Mouse (Mus musculus): ENCODE results near the gene Tead1.
A peak's percentile ranks its signal among the peaks of the same experiment; 100 is the strongest.

Tead1 gene

DNA sequence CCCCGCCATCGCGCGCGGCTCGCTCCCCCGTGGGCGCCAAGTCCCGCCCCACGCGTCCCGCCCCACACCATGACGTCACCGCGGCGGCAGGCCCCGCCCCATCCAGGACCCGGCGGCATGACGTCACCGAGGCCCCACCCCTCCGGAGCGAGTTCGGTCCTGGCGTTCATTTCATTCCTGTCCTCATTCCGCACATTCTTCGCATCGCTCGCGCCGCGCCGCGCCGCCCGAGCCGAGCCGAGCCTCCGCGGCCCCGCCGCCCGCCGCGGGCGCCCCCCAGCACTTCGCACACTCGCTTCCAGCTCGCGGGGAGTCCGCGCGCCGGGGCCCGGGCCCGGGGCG, at the start of gene Tead1:
Tead1 (plus strand) TSS at position 148 of the 342 bp plus-strand sequence.
- DNase-seq (ENCODE audit: low read depth, low spot score): peak; percentile 92

DNA sequence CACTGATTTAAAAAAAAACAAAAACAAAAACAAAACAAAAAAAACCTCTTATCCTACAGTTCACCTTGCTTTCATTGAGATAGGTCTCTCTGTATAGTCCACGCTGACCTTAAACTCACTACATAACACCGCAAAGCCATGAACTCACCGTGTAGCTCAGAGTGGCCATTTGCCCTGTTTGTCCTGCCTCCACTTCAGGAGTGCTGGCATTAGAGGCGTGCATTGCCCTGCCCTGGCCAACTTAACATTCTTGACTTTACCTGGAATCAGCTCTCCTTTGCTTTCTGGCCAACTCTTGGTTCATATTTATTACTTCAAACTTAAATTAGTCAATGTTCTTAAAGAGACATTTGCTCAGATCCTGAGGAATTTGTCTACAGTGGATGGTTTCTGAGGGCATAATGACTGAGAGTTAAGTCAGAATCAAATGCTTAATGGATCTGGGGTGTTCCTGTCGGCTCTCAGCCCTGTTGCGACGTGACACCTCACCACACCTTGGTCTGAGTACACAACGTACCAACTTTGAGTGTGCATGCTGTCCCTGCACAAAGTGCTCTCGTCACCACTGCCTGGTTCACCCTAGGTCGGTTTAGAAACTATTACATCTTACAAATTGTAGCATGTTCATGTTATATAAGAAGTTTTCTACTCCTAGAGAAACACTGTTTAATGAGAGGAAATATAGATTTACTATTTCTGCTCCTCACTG, 44.5 kb upstream of the Tead1 start:
- no peak for DNase-seq (ENCODE audit: low read depth, low spot score)

DNA sequence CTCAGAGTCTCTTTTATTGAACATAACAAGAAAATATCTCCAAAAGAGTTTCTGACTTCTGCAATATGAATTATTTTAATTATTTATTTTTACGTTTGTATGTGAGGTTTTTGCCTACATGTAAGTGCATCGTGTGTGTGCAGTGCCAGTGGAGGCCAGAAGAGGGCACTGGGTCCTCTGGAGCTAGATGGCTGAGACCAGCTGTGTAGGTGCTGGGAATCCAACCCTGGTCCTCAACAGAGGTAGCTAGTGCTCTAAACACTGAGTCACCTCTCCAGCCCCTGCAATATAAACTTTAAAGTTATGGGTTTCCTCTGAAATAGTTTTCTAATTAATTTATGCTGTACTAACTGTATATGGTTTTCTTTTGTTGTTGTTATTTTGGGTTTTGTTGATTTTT, 43.2 kb upstream of the Tead1 start:
- peak; percentile 37 for DNase-seq (ENCODE audit: low read depth, low spot score)

DNA sequence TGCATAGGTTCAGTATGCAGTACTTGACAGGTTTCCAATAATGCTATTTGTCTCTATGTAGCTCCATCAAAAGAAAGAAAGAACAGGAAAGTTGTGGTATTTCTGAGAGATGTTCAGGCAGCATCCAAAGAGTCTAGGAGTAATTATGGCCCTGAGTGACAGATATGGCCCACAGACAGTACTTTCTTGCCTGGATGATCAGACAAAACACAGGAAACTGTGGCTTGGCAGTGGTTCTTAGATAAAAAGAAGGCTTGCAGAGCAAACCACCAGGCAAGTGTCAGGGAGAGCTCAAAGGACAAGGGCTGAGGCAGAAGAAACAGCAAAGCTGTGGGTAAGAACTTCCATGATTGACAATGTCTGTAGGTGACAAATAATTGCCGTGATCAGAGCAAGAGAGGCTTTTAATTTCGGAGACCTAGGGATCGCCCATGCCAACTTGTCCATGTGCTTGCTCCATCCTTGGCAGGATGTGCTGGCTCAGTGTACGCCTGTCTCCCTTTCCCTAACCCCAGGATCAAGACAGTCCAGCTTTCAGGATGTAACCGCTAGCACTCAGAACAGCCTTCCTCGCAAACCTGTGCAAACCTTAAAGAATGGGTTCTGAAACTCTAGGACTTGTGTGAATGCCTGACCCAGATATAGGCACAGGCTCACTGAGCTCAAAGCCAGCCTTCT, 35.1 kb upstream of the Tead1 start:
- no peak for DNase-seq (ENCODE audit: low read depth, low spot score)

DNA sequence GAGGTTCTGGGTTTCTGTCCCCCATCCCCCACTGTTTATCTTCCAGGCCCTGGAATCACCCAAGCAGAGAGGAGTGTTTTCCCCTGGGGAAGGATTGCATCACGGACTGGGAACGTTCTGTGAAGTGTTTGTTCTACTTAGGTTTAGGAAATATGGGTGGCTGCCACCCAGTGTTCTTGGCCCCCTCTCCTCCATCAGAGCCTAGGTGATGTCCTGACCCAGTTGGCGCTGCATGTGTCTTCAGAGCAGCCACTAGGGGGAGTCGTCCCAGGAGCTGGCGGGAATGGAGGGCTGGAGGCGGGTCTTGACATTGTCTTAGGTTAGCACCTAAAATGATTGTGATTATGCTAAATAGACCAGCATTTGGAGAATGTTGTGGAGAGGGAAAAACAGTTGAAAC, 34.4 kb upstream of the Tead1 start:
- DNase-seq (ENCODE audit: low read depth, low spot score): peak; percentile 49

DNA sequence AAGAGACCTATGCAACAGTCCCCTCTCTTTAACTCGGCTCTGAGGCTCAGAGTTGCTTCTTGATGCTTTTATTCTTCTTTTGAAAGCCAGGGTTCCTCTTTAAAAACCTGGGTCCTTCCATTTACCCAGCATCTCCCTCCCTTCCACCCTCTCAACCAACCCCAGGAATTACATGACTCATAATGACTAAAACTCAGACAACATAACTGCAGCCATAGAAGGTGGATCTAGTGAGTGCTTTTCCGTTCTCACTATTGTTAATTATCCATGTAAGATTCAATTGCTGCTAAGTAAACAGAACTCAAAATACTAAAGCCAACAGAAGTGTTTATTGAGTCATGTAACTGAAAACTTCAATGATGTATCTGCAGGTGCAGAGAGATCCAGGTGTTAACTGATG, 33.4 kb upstream of the Tead1 start:
- DNase-seq (ENCODE audit: low read depth, low spot score): no peak

DNA sequence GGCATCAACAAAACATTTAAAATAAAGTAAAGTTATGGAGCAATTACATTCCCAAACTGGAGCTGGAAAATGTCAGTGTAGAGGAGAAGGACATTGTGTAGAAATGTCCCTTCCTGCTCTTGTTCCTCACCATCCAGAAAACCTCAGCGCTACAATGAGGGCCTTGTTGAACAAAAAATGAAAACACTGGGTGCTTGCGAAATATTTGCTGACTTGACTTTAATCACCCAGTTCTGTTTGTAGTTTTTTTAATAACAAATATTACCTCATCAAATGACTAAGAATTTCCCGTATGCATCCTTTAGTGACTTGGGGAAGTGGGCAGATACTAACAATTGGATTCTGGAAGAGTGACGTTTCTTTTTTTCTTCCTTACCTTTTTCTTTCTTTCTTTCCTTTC, 31.7 kb upstream of the Tead1 start:
- DNase-seq (ENCODE audit: low read depth, low spot score): no peak

DNA sequence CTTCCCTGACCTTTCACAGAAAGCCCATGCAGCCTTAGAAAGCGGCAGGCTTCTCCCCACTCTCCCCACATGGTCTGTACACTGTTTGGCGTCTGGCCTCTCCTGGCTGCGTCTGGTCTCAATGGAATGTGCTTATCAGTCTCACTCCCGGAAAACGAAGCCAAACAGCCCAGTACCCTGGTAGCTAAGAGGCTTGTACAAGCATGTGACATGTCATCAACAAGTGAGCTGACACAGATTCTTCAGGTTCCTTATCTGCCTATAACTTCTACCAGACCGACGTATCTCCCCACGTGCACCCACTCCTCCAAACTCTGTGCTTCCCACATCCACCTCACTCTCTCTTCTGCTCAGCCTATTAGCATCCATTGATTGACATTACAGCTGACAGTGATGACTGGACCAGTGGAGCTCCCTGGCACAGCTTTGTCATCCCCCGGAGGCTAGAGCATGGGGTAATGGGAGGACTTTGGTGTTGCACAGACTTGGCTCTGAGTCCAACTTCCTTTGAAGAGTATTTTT, 22.9 kb upstream of the Tead1 start:
- DNase-seq (ENCODE audit: low read depth, low spot score): no peak

DNA sequence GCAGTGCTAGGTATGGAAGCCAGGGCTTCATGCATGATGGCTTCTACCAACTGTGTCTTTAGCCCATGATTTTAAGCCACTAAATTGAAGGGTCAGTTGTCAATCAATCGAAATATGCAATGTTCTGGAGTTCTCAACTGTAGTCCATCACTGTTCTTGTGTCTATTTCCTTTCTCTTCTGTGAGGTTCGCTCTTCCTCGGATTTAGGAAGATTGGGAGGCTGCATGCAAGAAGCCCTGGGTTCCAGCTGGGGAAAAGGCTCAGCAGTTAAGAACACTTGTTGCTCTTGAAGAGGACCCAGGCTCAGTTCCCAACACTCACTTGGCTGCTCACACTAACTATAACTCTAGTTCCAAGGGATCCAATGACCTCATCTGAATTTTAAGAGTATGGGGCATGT, 20.2 kb upstream of the Tead1 start:
- DNase-seq (ENCODE audit: low read depth, low spot score): no peak

DNA sequence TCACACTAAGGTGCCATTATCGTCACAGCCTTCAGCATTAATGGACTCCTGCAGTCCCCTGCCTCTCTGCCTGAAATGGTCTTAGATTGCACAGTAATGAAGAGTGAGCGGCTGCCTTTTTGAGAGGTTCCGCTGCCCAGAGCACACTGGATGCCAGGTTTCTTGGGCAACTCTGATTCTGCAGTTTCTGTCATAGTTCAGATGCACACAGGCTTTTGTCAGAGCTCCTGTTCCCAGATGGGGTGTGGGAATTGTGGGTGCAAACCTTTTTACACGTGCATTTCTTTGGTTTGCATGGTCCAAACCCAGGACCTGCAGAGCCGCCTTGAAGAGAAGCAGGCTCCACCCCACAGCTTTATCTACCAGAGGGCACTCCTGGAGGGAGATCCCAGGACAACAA, 19.3 kb upstream of the Tead1 start:
- no peak for DNase-seq (ENCODE audit: low read depth, low spot score)

DNA sequence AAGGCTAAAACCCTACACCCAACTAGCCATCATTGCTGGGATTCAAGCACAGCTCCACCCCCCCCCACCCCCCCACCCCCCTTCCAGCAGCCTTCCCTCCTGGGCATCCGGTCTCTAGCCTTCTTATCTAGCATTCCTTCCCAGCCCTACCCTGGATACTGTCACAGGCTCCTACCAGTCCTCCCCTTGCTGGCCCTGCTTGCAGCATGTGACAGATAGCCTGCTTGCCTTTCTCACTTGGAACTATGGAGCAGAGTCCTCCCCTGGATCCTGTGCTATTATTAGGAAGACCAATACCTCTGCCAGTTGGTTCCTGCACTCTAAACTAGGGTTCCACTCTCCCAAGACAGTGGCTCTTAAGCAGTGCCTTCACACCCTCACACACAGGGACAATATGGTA, 18.8 kb upstream of the Tead1 start:
- DNase-seq (ENCODE audit: low read depth, low spot score): no peak

DNA sequence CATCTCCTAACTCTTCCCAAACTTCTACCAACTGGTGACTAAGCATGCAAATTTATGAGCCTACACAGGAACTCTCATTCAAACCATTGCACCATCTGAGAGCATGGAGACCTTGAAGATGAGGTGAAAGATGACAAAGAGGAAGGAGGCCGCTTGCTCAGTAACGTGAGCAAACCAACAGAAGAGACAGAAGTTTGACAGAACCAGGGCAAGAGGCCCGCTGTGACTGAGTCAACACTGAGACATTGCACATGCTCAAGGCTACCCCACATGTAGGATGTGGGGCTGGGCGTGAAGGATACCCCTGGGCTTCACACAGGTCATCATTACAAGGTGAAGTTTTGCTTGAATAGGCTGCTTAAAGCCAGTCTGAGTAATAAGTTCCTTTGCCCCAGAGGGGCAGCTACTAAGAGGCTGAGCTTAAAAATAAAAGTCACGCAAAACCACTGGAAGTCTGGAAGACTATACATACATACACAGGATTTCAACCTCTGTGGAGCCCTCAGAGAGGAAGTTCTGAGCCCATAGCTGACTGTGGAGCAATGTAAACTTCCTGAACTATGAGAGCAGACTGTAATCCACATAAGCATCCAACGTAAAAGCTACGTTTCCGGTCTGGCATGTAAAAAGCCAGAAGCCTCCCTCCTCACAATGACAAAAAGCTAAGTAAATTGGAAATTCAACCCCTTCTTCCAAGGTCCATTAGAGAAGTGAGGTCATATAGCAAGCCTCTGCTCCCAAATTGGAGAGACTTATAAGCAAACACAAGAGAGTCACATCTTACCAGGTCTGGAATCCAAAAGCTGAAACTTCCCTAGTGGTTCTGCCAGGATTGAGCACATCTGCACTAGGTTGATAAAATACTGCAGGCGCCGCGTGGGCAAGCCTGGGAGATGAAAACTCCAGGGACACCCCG, 16.5 kb upstream of the Tead1 start:
- no peak for DNase-seq (ENCODE audit: low read depth, low spot score)

DNA sequence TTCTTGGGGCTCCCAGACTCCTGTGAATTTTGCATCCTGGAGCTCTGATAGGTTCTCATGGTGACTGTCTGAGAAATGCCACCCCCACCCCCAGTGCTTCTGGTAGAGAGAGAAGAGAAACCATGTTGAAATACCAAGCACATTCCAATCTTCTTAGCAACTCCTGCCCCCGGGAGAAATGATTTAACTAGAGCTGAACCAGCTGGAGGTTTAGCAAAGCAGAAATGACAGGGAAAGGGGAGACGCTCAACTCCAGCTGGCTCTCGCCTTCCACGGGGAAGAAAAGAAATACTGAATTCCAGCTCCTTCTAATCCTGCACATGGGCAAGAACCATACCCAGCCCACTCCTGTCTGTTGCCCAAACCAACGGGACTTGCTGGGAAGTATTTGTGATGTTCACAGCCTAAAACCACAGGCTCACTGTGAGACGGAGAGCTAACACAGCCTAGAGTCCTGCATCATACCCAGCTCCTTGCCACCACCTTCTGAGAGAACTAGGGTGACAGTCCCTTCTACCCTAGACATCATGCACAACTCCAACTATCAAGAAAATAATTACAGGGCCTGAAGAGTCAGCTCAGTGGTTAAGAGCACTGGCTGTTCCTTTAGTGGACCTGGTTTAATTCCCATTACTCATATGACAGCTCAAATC, 15.7 kb upstream of the Tead1 start:
- no peak for DNase-seq (ENCODE audit: low read depth, low spot score)

DNA sequence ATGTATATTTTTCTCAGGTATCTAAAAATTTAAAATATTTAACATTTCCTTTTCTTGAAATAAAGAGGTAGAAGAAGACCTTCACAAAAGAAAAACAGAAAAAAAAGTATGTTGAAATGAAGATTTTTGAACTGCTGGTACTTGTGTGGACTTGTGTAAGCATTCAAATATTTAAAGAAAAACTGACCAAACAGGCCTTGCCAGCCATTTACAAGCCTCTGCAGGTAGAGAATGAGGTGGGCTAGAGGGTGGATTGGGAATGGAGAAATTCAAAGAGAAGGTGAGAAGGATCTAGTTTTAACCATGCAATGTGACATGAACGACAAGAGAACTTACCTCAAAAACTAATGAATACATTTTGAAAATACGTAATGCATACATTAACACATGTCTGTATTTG, 9.1 kb upstream of the Tead1 start:
- DNase-seq (ENCODE audit: low read depth, low spot score): no peak

DNA sequence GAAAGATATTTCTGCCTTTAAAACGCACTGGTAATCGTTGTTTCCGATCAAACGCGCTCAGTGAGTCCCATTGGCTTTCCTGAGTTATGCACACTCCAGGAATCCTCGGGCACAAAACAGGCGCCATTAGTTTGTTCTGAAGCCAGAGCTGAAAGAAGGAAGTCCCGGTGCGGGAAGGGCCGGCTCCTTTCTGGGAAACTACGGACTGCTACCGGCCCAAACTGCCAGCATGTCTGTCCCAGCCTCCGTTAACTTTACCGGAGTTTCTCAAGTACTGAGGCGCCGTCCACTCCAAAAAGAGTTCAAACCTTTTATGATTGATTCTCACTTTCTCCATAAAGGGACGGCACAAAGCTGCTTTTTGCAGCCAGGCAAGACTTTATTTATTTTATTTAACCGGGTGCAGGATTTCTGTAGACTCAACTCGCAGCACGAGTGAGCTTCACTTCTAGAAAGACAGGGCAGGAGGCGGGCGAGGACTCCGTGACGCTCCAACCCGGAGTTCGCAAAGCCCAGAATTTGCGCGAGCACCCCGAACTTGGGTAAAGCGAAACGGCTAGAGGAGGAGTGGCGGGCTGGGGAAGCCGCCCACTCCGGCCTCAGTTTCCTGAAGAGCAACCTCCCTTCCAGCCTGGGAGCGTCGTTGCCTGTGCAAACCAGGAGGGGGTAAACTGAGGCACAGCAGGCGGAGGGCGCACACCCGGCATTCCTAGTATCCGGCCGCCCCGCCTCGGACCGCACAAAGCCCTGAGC, 524 bp upstream of the Tead1 start:
- DNase-seq (ENCODE audit: low read depth, low spot score): peak; percentile 81

DNA sequence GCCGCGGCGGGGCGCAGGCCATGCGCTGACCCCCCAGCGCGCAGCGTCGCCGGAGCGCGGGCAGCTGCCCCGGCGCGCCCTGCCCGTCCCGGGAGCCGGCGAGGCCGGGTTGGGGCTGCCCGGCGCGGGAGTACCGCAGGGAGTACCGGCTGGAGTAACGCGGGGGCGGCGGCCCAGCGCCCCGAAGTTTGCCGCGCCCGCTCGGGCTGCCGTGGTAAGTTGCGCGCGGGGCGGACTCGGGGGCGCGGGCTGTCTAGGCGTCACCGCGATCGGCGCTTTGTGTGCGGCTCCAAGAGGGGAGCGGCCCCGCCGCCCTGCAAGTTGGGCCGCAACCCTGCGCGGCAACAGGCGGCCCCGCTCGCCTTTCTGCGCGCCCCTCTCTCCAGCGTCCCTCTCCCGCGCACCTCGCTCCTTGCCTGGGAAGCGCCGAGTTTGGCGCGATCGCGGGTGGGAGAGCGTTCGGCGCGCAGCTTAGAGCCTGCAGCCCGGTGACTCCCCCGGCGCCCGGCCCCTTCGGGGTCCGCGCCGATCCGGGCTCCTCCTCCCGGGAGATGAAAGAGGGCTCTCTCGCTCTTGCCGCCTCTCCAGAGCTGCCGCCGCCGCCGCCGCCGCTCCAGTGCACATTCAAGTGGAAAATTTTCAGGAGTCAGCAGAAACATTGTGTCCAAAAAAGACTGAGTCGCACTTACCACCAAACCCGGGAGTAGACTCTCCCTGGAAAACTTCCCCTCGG, 561 bp downstream of the Tead1 start:
- DNase-seq (ENCODE audit: low read depth, low spot score): peak; percentile 24

DNA sequence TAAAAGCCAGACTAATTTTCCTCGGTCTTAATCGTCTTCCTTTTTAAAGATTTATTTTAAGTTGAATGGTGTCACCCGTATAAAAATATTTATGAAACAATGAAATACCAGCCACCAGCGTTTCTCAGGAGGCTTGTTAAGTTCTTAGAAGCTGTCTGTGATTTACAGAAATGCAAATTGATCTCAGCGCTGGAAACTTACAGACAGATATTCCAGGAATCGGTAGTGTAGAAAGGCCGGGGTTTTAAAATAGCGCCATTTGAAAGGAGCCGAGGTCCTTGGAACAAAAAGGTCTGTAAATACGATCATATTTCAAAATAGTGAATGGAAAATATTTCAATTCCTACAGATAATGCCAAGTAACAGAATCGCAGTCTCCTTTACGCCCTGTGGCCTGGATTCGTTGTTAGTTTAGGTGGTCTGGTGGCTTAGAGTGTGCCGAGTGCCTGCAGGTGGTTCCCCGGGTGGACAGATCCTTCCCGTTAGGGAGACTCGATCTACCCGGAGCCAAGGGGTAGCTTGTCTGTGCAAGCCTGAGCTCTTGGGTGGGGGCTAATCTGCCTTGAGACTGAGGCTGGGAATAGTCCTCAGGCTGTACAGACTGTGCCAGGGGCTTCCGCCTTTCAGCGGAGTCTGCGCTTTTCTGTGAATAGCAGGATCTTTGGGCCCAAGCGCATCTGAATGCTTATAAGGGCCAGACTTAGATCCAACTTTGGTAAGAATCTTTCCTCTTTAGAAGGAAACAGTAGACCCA, 1.6 kb downstream of the Tead1 start:
- peak; percentile 77 for DNase-seq (ENCODE audit: low read depth, low spot score)

DNA sequence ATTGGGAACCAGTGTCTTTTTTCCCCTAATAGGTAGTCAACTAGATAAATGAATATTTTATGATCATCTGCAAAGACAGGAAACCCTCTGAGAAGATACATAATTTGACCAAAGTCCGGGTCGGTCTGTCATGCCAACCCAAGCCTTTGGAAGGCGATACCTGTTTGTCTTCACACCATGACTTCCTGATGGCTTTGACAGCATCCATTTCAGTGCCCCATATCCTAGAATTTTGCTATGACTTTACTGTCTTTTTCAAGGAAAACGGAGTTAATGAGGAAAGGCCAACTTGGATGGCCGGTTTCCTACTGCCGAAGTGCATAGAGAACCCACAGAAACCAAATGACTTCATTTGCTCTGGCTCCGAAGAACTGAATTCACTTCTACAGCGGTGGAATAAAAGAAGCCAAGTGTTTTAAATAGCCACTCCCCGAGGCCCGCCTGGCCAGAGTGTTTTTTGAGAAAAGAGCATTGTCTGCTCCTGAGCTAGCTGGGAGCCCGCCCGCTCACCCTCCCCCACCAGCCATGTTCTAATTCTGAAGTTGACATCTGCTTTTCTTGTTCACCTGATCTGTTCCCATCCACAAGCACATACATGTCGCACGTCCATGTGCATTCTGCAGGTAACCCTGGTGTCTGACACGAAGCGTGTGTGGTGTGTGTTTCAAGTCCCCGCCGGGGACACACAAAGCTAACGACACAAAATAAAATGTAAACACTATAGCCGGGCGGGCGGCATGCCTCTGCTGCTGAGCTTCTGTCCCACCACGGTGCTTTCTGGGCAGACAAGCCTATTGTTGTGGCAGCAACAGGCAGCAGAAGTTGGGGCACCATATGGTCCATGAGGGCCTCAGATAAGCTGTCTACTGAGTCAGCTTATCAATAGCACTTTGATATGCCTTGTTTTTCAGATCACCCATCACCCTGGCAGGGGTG, 5.8 kb downstream of the Tead1 start:
- peak; percentile 67 for DNase-seq (ENCODE audit: low read depth, low spot score)

DNA sequence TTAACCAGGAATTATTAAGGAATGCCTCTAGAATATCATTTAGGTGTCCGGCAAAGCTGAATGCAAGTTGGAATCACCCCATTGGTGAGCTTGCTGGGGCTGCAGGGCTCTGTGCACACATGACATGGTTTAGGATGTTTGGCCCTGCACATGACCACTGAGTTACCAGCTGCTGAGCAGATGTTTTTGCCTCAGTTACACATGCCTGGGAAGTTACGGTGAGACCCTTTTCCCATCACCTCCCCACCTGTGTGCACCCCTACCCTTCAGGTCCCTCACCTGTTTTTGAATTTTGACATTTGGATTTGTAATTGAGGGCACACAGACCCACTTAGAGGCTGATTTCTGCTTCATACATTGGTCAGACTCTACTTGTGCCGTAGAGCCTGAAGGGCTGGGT, 6.9 kb downstream of the Tead1 start:
- no peak for DNase-seq (ENCODE audit: low read depth, low spot score)

All from ES-CJ7 (cell line).